Mouse (Mus musculus) ZHBTc4 (cell line): ENCODE data around the gene Capn7.

Experiments used
- DNase-seq: peaks from one replicate; pipeline ENCODE4 v3.0.0-alpha.2; 2011; ENCODE audit warnings: low read depth, low spot score

Capn7 gene

GRCm38 (mm10) chr14:31395629-31396199, 59.3 kb downstream of the Capn7 start:
- peak; percentile 35 for DNase-seq

GRCm38 (mm10) chr14:31396428-31396827, 60.0 kb downstream of the Capn7 start:
- no peak for DNase-seq

- no peak for DNase-seq
Measured at GRCm38 (mm10) chr14:31397353-31397752, 60.9 kb downstream of the Capn7 start.

GRCm38 (mm10) chr14:31397791-31398595, 61.6 kb downstream of the Capn7 start:
- no peak for DNase-seq

- DNase-seq, result no peak
Measured at GRCm38 (mm10) chr14:31398819-31399218, 62.4 kb downstream of the Capn7 start.

GRCm38 (mm10) chr14:31399271-31399670, 62.8 kb downstream of the Capn7 start:
- no peak for DNase-seq

- no peak for DNase-seq
Measured at GRCm38 (mm10) chr14:31400246-31400645, 63.8 kb downstream of the Capn7 start.

GRCm38 (mm10) chr14:31400896-31401295, 64.5 kb downstream of the Capn7 start:
- no peak for DNase-seq

- no peak for DNase-seq
Measured at GRCm38 (mm10) chr14:31401918-31402427, 65.5 kb downstream of the Capn7 start.

- DNase-seq, result no peak
Measured at GRCm38 (mm10) chr14:31402693-31403092, 66.3 kb downstream of the Capn7 start.

- DNase-seq, result no peak
Measured at GRCm38 (mm10) chr14:31403556-31403955, 67.1 kb downstream of the Capn7 start.

GRCm38 (mm10) chr14:31403995-31404394, 67.6 kb downstream of the Capn7 start:
- DNase-seq, result peak; percentile 36

- no peak for DNase-seq
Measured at GRCm38 (mm10) chr14:31404663-31405062, 68.2 kb downstream of the Capn7 start.

- DNase-seq, result no peak
Measured at GRCm38 (mm10) chr14:31405652-31406051, 69.2 kb downstream of the Capn7 start.

GRCm38 (mm10) chr14:31406154-31406810, 69.8 kb downstream of the Capn7 start:
- DNase-seq, result no peak

- DNase-seq, result no peak
Measured at GRCm38 (mm10) chr14:31407208-31407607, 70.8 kb downstream of the Capn7 start.

GRCm38 (mm10) chr14:31407911-31408604, 71.6 kb downstream of the Capn7 start:
- no peak for DNase-seq

- no peak for DNase-seq
Measured at GRCm38 (mm10) chr14:31408666-31409065, 72.2 kb downstream of the Capn7 start.

GRCm38 (mm10) chr14:31410123-31410724, 73.8 kb downstream of the Capn7 start:
- no peak for DNase-seq

- DNase-seq, result no peak
Measured at GRCm38 (mm10) chr14:31410737-31411136, 74.3 kb downstream of the Capn7 start.

GRCm38 (mm10) chr14:31412651-31413056, 76.2 kb downstream of the Capn7 start:
- DNase-seq, result no peak
